Mouse (Mus musculus) heart, postnatal 0 days (tissue): ENCODE measurements at regions not wholly inside any gene's neighbourhood (a gene's known extent, or its start where the extent isn't known, plus 50 kb on each side); places are given as distances from the start of the nearest gene placed in this dataset.

Experiments
- CTCF ChIP-seq: IDR thresholded peaks from 2 replicates; pipeline ENCODE4 v1.5.1; 2016; ENCODE audit warnings: antibody characterized with exemption, control low read depth, low read depth
- EP300 ChIP-seq: IDR thresholded peaks from 2 replicates; pipeline ENCODE4 v1.6.1; 2016; ENCODE audit warnings: antibody characterized with exemption, low read depth

DNA sequence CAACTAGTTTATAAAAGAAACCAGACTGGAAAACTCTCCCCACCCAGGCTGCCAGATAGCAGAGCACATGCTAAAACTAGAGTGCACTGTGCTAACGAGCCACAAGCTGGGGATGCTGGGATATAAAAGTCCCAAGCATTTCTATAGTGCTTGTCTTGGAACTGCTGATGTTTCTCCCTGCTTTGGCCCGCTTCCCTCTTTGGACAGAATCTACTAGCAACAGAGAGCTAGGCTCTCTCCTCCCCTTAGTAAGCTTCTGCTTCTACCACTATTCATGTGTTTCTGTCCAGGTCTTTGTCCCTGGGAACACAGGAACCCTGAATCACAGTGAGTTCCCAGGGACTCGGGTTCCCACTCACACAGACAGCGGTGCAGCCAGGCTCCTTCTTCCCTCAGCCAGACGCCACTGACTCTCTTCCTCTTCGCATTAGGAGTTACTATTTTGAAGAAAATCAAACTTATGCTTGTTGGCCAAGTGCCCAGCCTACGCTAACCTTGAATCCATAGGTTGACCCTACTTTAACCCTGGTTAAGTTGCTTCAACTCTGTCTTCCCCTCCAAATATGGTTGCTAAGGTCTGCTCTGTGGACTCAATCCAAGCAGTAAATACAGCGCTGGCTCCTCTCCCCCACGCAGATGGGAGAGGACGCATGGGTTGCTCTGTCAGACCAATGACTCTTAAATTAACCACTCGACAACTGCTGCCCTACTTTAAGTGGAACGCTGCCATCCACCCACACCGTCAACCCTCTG is 113.4 kb upstream of the Dapk1 start:
- TF ChIP-seq CTCF: no peak
- no peak for TF ChIP-seq EP300
